Mouse (Mus musculus) heart, embryonic 12.5 days (tissue): Measurements from ENCODE around the gene Rab42. TPM values are rescaled to one million over a fixed set of nuclear protein-coding genes. Genes with fewer than 3 reads are reported as not detected.

Experiments
- ATAC-seq: fragments of 200-750 bp; cut with Nextera tagmentation; 2 replicates; pipeline ENCODE4 v1.8.0; 2017; ENCODE audit warnings: moderate TSS enrichment, moderate library complexity; ENCODE audit not compliant: insufficient number of reproducible peaks, low FRiP score
- H3K27ac ChIP-seq: fragments of 300-500 bp; sonication (generic); 2 replicates; pipeline ENCODE4 v1.5.1; 2016; ENCODE audit warnings: mild to moderate bottlenecking, moderate library complexity; ENCODE audit not compliant: poor library complexity, severe bottlenecking
- H3K27me3 ChIP-seq: fragments of 300-500 bp; sonication (generic); replicated peaks from 2 replicates; pipeline ENCODE4 v1.6.1; 2016; ENCODE audit warnings: mild to moderate bottlenecking, moderate library complexity
- H3K36me3 ChIP-seq: fragments of 300-500 bp; sonication (generic); 2 replicates; pipeline ENCODE4 v1.6.1; 2016; ENCODE audit warnings: mild to moderate bottlenecking, moderate library complexity
- H3K4me1 ChIP-seq: fragments of 300-500 bp; sonication (generic); replicated peaks from 2 replicates; pipeline ENCODE4 v1.6.1; 2016; ENCODE audit warnings: mild to moderate bottlenecking
- H3K4me2 ChIP-seq: fragments of 300-500 bp; sonication (generic); 2 replicates; pipeline ENCODE4 v1.6.1; 2016; ENCODE audit warnings: mild to moderate bottlenecking, moderate library complexity
- H3K4me3 ChIP-seq: fragments of 300-500 bp; sonication (generic); 2 replicates; pipeline ENCODE4 v1.5.1; 2016; ENCODE audit warnings: mild to moderate bottlenecking
- H3K9ac ChIP-seq: fragments of 300-500 bp; sonication (generic); 2 replicates; pipeline ENCODE4 v1.6.1; 2016; ENCODE audit warnings: mild to moderate bottlenecking, moderate library complexity
- H3K9me3 ChIP-seq: fragments of 300-500 bp; sonication (generic); replicated peaks from 2 replicates; pipeline ENCODE4 v1.6.1; 2016; ENCODE audit warnings: mild to moderate bottlenecking, moderate library complexity
- WGBS: fragments of 180-500 bp; shearing (Covaris S2); methylation state at CpG from one replicate; pipeline ENCODE4 v1.1.7; 2016; 5-methylcytosine and 5-hydroxymethylcytosine counted together
- polyA plus RNA-seq: library from polyadenylated mRNA; unstranded; fragments of >200 nt; fragmentation: Nextera tagmentation; extraction: Ambion mirVana; gene quantifications from 2 replicates; pipeline ENCODE4 v1.2.1, GENCODE M21; 2016

Gene Rab42
- polyA plus RNA-seq, 1 experiment from 2014 or later = 1.1 TPM

DNA sequence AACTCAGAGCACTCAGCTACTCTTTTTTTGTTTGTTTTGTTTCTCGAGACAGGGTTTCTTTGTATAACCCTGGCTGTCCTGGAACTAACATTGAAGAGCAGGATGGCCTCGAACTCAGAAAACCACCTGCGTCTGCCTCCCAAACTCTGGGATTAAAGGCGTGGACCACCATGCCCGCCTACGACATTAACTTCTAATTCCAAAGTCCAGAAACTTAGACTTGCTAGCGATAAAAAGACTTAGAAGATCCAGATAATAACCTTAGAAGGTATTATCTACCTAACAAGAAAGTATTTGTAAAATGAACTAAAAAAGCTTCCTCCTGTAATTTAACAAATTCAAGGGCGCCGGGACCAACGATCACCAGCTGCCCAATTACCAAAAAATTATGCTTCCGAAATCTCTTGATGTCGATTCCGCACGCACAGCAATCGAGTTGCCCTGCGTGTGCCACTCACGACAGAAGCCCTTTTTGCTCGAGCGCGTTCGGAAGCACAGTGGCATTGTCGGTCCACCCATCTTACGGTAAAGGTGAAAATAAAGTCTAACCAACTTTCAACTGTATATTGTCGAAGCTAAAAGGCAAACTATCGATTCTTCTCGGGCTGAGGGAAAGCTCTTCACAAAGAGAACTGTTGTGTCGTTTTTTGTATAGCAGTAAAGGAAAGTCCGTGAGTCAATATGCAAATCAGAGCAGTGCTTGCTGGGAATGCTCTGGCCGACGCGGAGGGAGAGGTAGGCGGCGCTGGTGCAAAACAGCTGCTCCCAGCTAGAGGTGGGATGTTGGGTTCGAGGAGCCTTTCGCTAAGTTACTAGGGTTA is 33.2 kb downstream of the Rab42 start:
- H3K27ac ChIP-seq = peak overlapping the region; percentile 81
- no peaks in the 10 kb centered on the region for H3K9me3 ChIP-seq
- ATAC-seq = peak; percentile 80
- H3K4me2 ChIP-seq = peak overlapping the region; percentile 59
- H3K4me1 ChIP-seq = peaks cover 5% of the 10 kb centered on the region; the same call in 1 of the 2 replicates
- no peaks in the 10 kb centered on the region for H3K27me3 ChIP-seq
- under 1% methylated on average over 35 of the region's 35 CpGs for WGBS
- peak overlapping the region; percentile 47; the same call in 1 of the 2 replicates for H3K9ac ChIP-seq
- H3K36me3 ChIP-seq = no peaks in the 10 kb centered on the region
- H3K4me3 ChIP-seq = peak overlapping the region; percentile 26

GRCm38 (mm10) chr4:132268871-132269739 is 34.1 kb downstream of the Rab42 start:
- Histone ChIP-seq H3K4me3 (no peak overlapping the region), H3K9ac (no peak overlapping the region), H3K36me3 (no peaks in the 10 kb centered on the region), H3K27me3 (no peaks in the 10 kb centered on the region), H3K4me1 (peaks cover 5% of the 10 kb centered on the region; the same call in 1 of the 2 replicates), H3K27ac (peak overlapping the region; percentile 81), H3K4me2 (no peak overlapping the region), H3K9me3 (no peaks in the 10 kb centered on the region)
- WGBS = 17% methylated on average over 6 of the region's 6 CpGs
- ATAC-seq = no peak

GRCm38 (mm10) chr4:132266835-132267349 is 36.3 kb downstream of the Rab42 start:
- H3K36me3 ChIP-seq = no peaks in the 10 kb centered on the region
- no peak for ATAC-seq
- H3K9me3 ChIP-seq = no peaks in the 10 kb centered on the region
- H3K27me3 ChIP-seq = no peaks in the 10 kb centered on the region
- 76% methylated on average over 3 of the region's 3 CpGs for WGBS
- no peak overlapping the region for H3K4me2 ChIP-seq
- H3K4me3 ChIP-seq = no peak overlapping the region
- no peak overlapping the region for H3K9ac ChIP-seq
- H3K4me1 ChIP-seq = peaks cover 3% of the 10 kb centered on the region; the same call in 1 of the 2 replicates
- H3K27ac ChIP-seq = no peak overlapping the region

DNA sequence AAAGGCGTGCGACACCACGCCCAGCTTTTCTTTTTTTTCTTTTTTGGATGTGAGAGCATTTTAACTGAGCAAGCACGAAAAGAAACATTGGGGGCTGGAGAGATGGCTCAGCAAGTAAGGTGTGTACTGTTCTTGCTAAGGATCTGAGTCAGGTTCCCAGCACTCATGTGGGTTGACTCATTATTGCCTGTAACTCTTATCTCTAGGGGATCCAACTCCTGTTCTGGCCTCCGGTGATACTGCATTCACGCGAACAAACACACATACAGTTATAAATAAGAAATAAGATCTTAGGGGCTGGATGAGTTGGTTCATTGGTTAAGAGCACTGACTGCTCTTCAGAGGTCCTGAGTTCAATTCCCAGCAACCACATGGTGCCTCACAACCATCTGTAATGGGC is 39.9 kb downstream of the Rab42 start:
- Histone ChIP-seq H3K4me1 (peaks cover 22% of the 10 kb centered on the region), H3K9me3 (no peaks in the 10 kb centered on the region), H3K4me2 (no peak overlapping the region), H3K27me3 (no peaks in the 10 kb centered on the region), H3K27ac (no peak overlapping the region), H3K9ac (no peak overlapping the region), H3K36me3 (no peaks in the 10 kb centered on the region), H3K4me3 (no peak overlapping the region)
- WGBS = 91% methylated on average over 7 of the region's 7 CpGs
- no peak for ATAC-seq

GRCm38 (mm10) chr4:132262358-132262616 is 40.9 kb downstream of the Rab42 start:
- no peak overlapping the region for H3K9ac ChIP-seq
- no peaks in the 10 kb centered on the region for H3K27me3 ChIP-seq
- no peaks in the 10 kb centered on the region for H3K36me3 ChIP-seq
- 0 out of 2 replicates have a peak overlapping the region, but pooled peaks have one; percentile 95 for H3K4me3 ChIP-seq
- 71% methylated on average over 5 of the region's 5 CpGs for WGBS
- no peak overlapping the region for H3K27ac ChIP-seq
- peaks cover 24% of the 10 kb centered on the region for H3K4me1 ChIP-seq
- H3K4me2 ChIP-seq = peak overlapping the region; percentile 71
- no peak for ATAC-seq
- no peaks in the 10 kb centered on the region for H3K9me3 ChIP-seq

- WGBS = 13% methylated on average over 48 of the region's 49 CpGs
- peak within 1 kb of the TSS; percentile 98 for H3K27ac ChIP-seq
- no peaks in the 10 kb centered on the region for H3K9me3 ChIP-seq
- H3K4me3 ChIP-seq = peak within 1 kb of the TSS; percentile 95
- peak; percentile 90 for ATAC-seq
- H3K27me3 ChIP-seq = no peaks in the 10 kb centered on the region
- H3K4me2 ChIP-seq = peak within 1 kb of the TSS; percentile 92
- H3K4me1 ChIP-seq = peaks cover 26% of the 10 kb centered on the region
- H3K36me3 ChIP-seq = no peaks in the 10 kb centered on the region
- peak within 1 kb of the TSS; percentile 99 for H3K9ac ChIP-seq
These were observed 41.4 kb downstream of the Rab42 start, which contains the start of gene Gmeb1 for GRCm38 (mm10) chr4:132261514-132262357. Gene Gmeb1, minus strand, starts transcription at chr4:132261602.

- H3K4me2 ChIP-seq = peak overlapping the region; percentile 92
- no peaks in the 10 kb centered on the region for H3K27me3 ChIP-seq
- no peaks in the 10 kb centered on the region for H3K9me3 ChIP-seq
- H3K4me1 ChIP-seq = peaks cover 33% of the 10 kb centered on the region
- 3% methylated on average over 41 of the region's 64 CpGs for WGBS
- H3K27ac ChIP-seq = peak overlapping the region; percentile 98
- H3K36me3 ChIP-seq = no peaks in the 10 kb centered on the region
- ATAC-seq = peak; percentile 91
- peak overlapping the region; percentile 95 for H3K4me3 ChIP-seq
- H3K9ac ChIP-seq = peak overlapping the region; percentile 99
These were observed 42.5 kb downstream of the Rab42 start for GRCm38 (mm10) chr4:132260404-132261379.

- 56% methylated on average over 4 of the region's 4 CpGs for WGBS
- Histone ChIP-seq H3K4me1 (peaks cover 37% of the 10 kb centered on the region), H3K9me3 (no peaks in the 10 kb centered on the region), H3K9ac (peak overlapping the region; percentile 45; the same call in 1 of the 2 replicates), H3K27ac (peak overlapping the region; percentile 36), H3K36me3 (no peaks in the 10 kb centered on the region), H3K4me2 (peak overlapping the region; percentile 92), H3K27me3 (no peaks in the 10 kb centered on the region), H3K4me3 (0 out of 2 replicates have a peak overlapping the region, but pooled peaks have one; percentile 95)
- no peak for ATAC-seq
These were observed 43.9 kb downstream of the Rab42 start for GRCm38 (mm10) chr4:132259248-132259647.

DNA sequence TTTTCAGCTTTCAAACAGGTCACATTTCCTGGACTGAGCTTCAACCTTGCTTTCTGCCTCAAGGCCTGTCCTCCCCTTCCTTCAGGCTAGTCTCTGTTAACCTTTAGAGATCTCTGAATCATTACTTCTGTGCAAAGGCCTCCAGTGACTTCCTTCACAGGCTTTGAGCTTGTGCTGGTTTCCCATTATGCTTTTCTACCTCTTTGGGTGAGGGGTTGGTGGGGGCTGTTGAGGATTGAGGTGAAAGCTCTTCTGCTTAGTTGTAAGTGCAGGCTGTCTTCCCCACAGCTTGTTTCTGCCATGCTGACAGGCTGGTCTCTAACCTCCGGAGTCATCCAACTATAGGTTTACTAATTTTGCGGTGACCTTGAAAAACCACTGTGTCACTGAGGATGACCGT is 46.8 kb downstream of the Rab42 start:
- WGBS = 77% methylated on average over 3 of the region's 3 CpGs

More for the DNA sequence above, 46.8 kb downstream of the Rab42 start:
- H3K36me3 ChIP-seq = peaks cover 3% of the 10 kb centered on the region
- peaks cover 44% of the 10 kb centered on the region for H3K4me1 ChIP-seq
- H3K4me2 ChIP-seq = no peak overlapping the region
- H3K27ac ChIP-seq = no peak overlapping the region; the same call in 1 of the 2 replicates
- no peak overlapping the region for H3K9ac ChIP-seq
- no peaks in the 10 kb centered on the region for H3K27me3 ChIP-seq
- no peaks in the 10 kb centered on the region for H3K9me3 ChIP-seq
- no peak for ATAC-seq
- no peak overlapping the region for H3K4me3 ChIP-seq
